Mouse (Mus musculus): Measurements from ENCODE around the gene Upb1. TPM values are rescaled to one million over a fixed set of nuclear protein-coding genes. Genes with fewer than 3 reads are reported as not detected.

Upb1 gene
- total RNA-seq, 1 experiment: 0.62 TPM

DNA sequence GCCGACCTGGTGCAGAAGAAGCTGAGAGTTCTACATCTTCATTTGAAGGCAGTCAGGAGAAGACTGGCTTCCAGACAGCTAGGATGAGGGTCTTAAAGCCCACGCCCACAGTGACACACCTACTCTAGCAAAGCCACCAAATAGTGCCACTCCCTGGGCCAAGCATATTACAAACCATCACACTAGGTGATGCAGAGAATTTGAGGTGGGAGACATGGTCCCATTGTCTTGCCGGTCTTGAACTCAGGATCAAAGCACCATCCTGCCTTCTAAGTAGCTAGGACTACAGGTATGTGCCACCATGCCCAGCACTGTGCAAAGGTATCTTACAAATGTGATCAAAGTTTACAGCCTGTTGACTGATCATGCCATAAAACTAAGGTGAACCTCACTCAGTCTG, 39.8 kb downstream of the Upb1 start:
- TF ChIP-seq CHD2 (IDR thresholded peaks at IDR 0.05; ENCODE audit: low read depth, low read length) (no peak), ZC3H11A (IDR thresholded peaks at IDR 0.05; ENCODE audit: borderline replicate concordance, low read depth, low read length) (no peak), HCFC1 (IDR thresholded peaks at IDR 0.05; ENCODE audit: borderline replicate concordance, insufficient read depth, low read length) (no peak), ZNF384 (IDR thresholded peaks at IDR 0.05; ENCODE audit: low read depth, low read length) (no peak), MAFK (IDR thresholded peaks at IDR 0.05; ENCODE audit: insufficient read depth, low read depth, low read length) (no peak)
- no peak for DNase-seq (ENCODE audit: low read depth, low spot score)
- H3K9ac ChIP-seq (ENCODE audit: insufficient read depth, low read depth, low read length, poor library complexity, severe bottlenecking): no peak overlapping the region
- H3K4me1 ChIP-seq (ENCODE audit: control insufficient read depth in 2 of 2, insufficient read depth in 2 of 2, low read length in 2 of 2, poor library complexity in 1 of 2): peaks cover 0 to 6% of the 10 kb centered on the region in 2 experiments; a peak in 2 of 4 replicates
- in situ Hi-C loops (cut with MboI; ENCODE audit: low sequenced_read_pairs in 2 of 2, unreplicated experiment in 2 of 2): no loop called here
- no peaks in the 10 kb centered on the region for H3K36me3 ChIP-seq (ENCODE audit: control insufficient read depth, insufficient read depth, low read length, poor library complexity, severe bottlenecking)
- no peak overlapping the region for H3K4me3 ChIP-seq (ENCODE audit: insufficient read depth in 1 of 2, low read depth in 1 of 2, low read length in 2 of 2, poor library complexity in 1 of 2, severe bottlenecking in 1 of 2)
- no peaks in the 10 kb centered on the region for H3K9me3 ChIP-seq (ENCODE audit: control insufficient read depth, insufficient read depth, low read depth, low read length)
- H3K27ac ChIP-seq (ENCODE audit: insufficient read depth, low read depth, low read length, poor library complexity, severe bottlenecking): no peak overlapping the region

DNA sequence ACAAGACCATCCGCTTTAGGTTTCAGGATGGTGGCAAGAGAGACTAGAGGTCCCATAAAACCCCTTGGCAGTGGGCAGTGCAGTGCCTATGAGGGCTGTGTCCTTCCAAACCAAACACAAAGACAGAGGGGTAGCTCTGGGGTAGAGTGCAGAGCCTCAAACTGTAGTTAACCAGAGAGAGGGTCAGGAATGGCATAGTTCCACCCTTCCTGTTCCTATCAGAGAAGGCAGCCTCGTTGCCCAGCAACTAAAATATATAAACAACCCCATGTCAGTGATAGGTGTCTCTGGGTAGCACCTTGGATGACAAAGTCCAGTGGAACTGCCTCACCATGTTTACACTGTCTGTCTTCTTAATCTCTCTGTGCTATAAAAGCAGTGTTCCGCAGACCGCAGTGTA, 40.9 kb downstream of the Upb1 start:
- in situ Hi-C loops (cut with MboI; ENCODE audit: low sequenced_read_pairs in 2 of 2, unreplicated experiment in 2 of 2): no loop called here
- TF ChIP-seq ZNF384 (IDR thresholded peaks at IDR 0.05; ENCODE audit: low read depth, low read length): no peak
- H3K4me3 ChIP-seq (ENCODE audit: insufficient read depth in 1 of 2, low read depth in 1 of 2, low read length in 2 of 2, poor library complexity in 1 of 2, severe bottlenecking in 1 of 2): no peak overlapping the region
- H3K36me3 ChIP-seq (ENCODE audit: control insufficient read depth, insufficient read depth, low read length, poor library complexity, severe bottlenecking): no peaks in the 10 kb centered on the region
- no peak overlapping the region for H3K9ac ChIP-seq (ENCODE audit: insufficient read depth, low read depth, low read length, poor library complexity, severe bottlenecking)
- peaks cover 0 to 9% of the 10 kb centered on the region in 2 experiments; a peak in 2 of 4 replicates for H3K4me1 ChIP-seq (ENCODE audit: control insufficient read depth in 2 of 2, insufficient read depth in 2 of 2, low read length in 2 of 2, poor library complexity in 1 of 2)
- H3K27ac ChIP-seq (ENCODE audit: insufficient read depth, low read depth, low read length, poor library complexity, severe bottlenecking): no peak overlapping the region
- DNase-seq (ENCODE audit: low read depth, low spot score): no peak
- no peaks in the 10 kb centered on the region for H3K9me3 ChIP-seq (ENCODE audit: control insufficient read depth, insufficient read depth, low read depth, low read length)

DNA sequence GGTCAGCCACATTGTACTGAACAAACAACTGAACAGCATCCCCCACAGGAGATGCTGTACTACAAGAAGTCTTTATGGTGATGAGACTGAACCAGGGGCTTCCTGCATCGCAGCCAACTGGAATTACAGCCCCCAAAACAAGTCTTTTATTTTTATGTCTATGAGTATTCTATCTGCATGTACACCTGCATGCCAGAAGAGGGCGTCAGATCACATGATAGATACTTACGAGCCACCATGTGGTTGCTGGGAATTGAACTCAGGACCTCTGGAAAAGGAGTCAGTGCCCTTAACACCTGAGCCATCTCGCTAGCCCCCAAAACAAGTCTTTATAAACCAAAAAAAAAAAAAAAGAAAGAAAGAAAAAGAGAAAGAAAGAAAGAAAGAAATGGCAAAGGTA, 42.1 kb downstream of the Upb1 start:
- TF ChIP-seq HCFC1 (IDR thresholded peaks at IDR 0.05; ENCODE audit: borderline replicate concordance, insufficient read depth, low read length) (no peak), CHD2 (IDR thresholded peaks at IDR 0.05; ENCODE audit: low read depth, low read length) (no peak), ZNF384 (IDR thresholded peaks at IDR 0.05; ENCODE audit: low read depth, low read length) (no peak), ZC3H11A (IDR thresholded peaks at IDR 0.05; ENCODE audit: borderline replicate concordance, low read depth, low read length) (no peak)
- H3K4me3 ChIP-seq (ENCODE audit: insufficient read depth in 1 of 2, low read depth in 1 of 2, low read length in 2 of 2, poor library complexity in 1 of 2, severe bottlenecking in 1 of 2): no peak overlapping the region
- peaks cover 0 to 9% of the 10 kb centered on the region in 2 experiments; a peak in 2 of 4 replicates for H3K4me1 ChIP-seq (ENCODE audit: control insufficient read depth in 2 of 2, insufficient read depth in 2 of 2, low read length in 2 of 2, poor library complexity in 1 of 2)
- no peaks in the 10 kb centered on the region for H3K36me3 ChIP-seq (ENCODE audit: control insufficient read depth, insufficient read depth, low read length, poor library complexity, severe bottlenecking)
- no peaks in the 10 kb centered on the region for H3K9me3 ChIP-seq (ENCODE audit: control insufficient read depth, insufficient read depth, low read depth, low read length)
- in situ Hi-C loops (cut with MboI; ENCODE audit: low sequenced_read_pairs in 2 of 2, unreplicated experiment in 2 of 2): no loop called here
- DNase-seq (ENCODE audit: low read depth, low spot score): no peak
- no peak overlapping the region for H3K27ac ChIP-seq (ENCODE audit: insufficient read depth, low read depth, low read length, poor library complexity, severe bottlenecking)
- no peak overlapping the region for H3K9ac ChIP-seq (ENCODE audit: insufficient read depth, low read depth, low read length, poor library complexity, severe bottlenecking)

DNA sequence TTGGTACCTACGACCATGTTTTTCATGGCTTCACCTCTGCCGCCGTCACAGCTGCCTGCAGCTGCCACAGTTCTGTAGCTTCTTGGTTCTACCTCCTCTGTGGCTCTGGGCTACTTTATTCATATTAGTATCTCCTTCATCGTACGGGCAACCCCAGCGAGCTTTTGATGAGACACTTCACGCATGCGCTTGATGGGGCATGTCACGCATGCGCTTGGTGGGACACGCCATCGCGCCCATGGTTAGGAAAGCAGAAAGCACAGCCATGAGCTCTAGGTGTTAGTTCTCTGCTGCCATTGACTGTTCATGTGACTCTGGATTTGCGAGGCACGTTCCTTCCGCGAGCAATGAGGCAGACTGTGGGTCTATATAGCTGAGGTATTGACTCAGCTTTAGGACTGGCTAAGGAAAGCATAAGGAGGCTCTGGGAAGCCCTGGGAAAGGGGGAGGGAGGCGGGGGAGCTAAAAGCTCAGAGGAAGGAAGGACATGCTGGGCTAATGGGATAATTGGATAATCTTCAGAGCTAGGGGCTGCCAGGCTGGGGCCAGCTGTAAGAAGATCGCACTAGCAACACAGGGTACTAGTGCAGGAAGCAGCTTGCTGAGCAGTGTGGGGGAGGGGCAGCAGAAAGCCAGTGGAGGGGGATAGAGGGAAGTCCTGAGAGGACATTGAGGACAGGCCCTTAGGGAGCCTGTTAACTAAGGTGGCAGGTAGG, 43.4 kb downstream of the Upb1 start:
- Histone ChIP-seq H3K27ac (ENCODE audit: insufficient read depth, low read depth, low read length, poor library complexity, severe bottlenecking) (no peak overlapping the region), H3K4me1 (ENCODE audit: control insufficient read depth in 2 of 2, insufficient read depth in 2 of 2, low read length in 2 of 2, poor library complexity in 1 of 2) (peaks cover 0 to 9% of the 10 kb centered on the region in 2 experiments; a peak in 2 of 4 replicates), H3K4me3 (ENCODE audit: insufficient read depth in 1 of 2, low read depth in 1 of 2, low read length in 2 of 2, poor library complexity in 1 of 2, severe bottlenecking in 1 of 2) (no peak overlapping the region), H3K36me3 (ENCODE audit: control insufficient read depth, insufficient read depth, low read length, poor library complexity, severe bottlenecking) (no peaks in the 10 kb centered on the region), H3K9ac (ENCODE audit: insufficient read depth, low read depth, low read length, poor library complexity, severe bottlenecking) (no peak overlapping the region), H3K9me3 (ENCODE audit: control insufficient read depth, insufficient read depth, low read depth, low read length) (no peaks in the 10 kb centered on the region)
- no peak for DNase-seq (ENCODE audit: low read depth, low spot score)
- TF ChIP-seq ZNF384 (IDR thresholded peaks at IDR 0.05; ENCODE audit: low read depth, low read length): no peak
- TF ChIP-seq ZC3H11A (IDR thresholded peaks at IDR 0.05; ENCODE audit: borderline replicate concordance, low read depth, low read length): no peak
- no peak for TF ChIP-seq CHD2 (IDR thresholded peaks at IDR 0.05; ENCODE audit: low read depth, low read length)
- TF ChIP-seq HCFC1 (IDR thresholded peaks at IDR 0.05; ENCODE audit: borderline replicate concordance, insufficient read depth, low read length): no peak
- TF ChIP-seq MAFK (IDR thresholded peaks at IDR 0.05; ENCODE audit: insufficient read depth, low read depth, low read length): no peak
- in situ Hi-C loops (cut with MboI; ENCODE audit: low sequenced_read_pairs in 2 of 2, unreplicated experiment in 2 of 2): no loop called here

DNA sequence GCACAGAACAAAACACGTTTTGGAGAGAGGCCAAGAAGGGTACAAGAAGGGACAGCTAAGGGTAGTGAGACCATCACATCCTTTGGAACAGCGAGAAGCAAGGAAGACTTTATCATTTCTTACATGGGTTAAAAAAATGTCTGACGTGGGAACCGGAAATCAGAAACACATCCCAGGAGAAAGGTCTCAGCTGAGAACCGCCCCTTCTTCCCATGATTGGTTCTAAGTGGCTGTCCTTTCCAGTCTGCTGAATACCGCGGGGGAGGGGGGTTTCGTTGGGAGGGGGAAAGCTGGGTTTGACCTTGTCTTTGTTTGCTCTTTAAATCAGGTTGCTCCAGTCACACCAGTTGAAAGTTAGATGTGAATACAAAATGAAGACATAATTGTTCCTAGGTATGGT, 44.1 kb downstream of the Upb1 start:
- no peaks in the 10 kb centered on the region for H3K9me3 ChIP-seq (ENCODE audit: control insufficient read depth, insufficient read depth, low read depth, low read length)
- H3K4me1 ChIP-seq (ENCODE audit: control insufficient read depth in 2 of 2, insufficient read depth in 2 of 2, low read length in 2 of 2, poor library complexity in 1 of 2): peaks cover 0 to 9% of the 10 kb centered on the region in 2 experiments; a peak in 2 of 4 replicates
- no peak for TF ChIP-seq MAFK (IDR thresholded peaks at IDR 0.05; ENCODE audit: insufficient read depth, low read depth, low read length)
- TF ChIP-seq ZNF384 (IDR thresholded peaks at IDR 0.05; ENCODE audit: low read depth, low read length): no peak
- TF ChIP-seq CHD2 (IDR thresholded peaks at IDR 0.05; ENCODE audit: low read depth, low read length): no peak
- no peak for TF ChIP-seq HCFC1 (IDR thresholded peaks at IDR 0.05; ENCODE audit: borderline replicate concordance, insufficient read depth, low read length)
- no peak for TF ChIP-seq ZC3H11A (IDR thresholded peaks at IDR 0.05; ENCODE audit: borderline replicate concordance, low read depth, low read length)
- no peaks in the 10 kb centered on the region for H3K36me3 ChIP-seq (ENCODE audit: control insufficient read depth, insufficient read depth, low read length, poor library complexity, severe bottlenecking)
- H3K9ac ChIP-seq (ENCODE audit: insufficient read depth, low read depth, low read length, poor library complexity, severe bottlenecking): no peak overlapping the region
- in situ Hi-C loops (cut with MboI; ENCODE audit: low sequenced_read_pairs in 2 of 2, unreplicated experiment in 2 of 2): no loop called here
- no peak for DNase-seq (ENCODE audit: low read depth, low spot score)
- H3K4me3 ChIP-seq (ENCODE audit: insufficient read depth in 1 of 2, low read depth in 1 of 2, low read length in 2 of 2, poor library complexity in 1 of 2, severe bottlenecking in 1 of 2): no peak overlapping the region
- no peak overlapping the region for H3K27ac ChIP-seq (ENCODE audit: insufficient read depth, low read depth, low read length, poor library complexity, severe bottlenecking)

Measured in ES-E14 (cell line).